Mouse (Mus musculus) retina, adult 2 months (tissue): ENCODE data around the gene Lrrc56.

Experiments
- DNase-seq: peaks from one replicate; pipeline ENCODE4 v3.0.0-alpha.2; 2012; ENCODE audit warnings: low read depth, low spot score

The Lrrc56 gene

DNA sequence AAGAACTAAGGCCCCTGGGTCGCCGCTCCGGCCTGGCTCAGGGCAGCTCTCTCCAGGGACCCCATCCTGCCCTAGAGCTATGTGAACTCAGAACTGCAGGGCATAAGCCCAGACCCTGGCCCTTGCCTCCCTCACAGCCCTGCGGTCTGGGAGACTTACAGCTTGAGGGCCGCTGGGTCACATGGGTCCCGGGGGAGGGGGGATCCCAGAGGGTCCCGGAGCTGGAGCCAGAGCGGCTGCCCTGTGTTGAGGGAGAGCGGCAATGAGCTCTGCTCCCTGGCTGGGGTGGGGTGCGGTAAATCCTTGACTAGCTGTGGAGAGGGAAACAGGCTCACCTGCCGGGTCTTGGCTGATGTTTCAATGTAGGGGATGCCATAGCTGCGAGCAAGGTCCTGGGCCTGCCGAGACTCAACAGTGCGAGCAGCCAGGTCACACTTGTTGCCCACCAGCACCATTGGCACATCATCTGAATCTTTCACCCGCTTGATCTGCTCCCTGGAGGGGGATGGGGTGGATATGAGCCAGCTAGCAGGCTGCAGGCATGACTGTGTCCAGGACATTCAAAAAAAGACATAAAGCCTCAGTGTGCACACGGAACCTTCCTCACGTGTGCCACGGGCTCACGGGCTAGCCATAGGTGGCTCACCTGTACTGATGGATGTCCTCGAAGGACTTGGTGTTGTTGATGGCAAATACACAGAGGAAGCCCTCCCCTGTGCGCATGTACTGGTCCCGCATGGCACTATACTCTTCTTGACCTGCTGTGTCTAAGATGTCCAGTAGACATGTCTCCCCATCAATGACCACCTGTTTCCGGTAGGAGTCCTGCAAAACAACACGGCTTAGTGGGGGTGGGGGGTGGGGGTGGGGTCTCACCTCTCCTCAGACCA is 1.9 kb upstream of the Lrrc56 start:
- no peak for DNase-seq

DNA sequence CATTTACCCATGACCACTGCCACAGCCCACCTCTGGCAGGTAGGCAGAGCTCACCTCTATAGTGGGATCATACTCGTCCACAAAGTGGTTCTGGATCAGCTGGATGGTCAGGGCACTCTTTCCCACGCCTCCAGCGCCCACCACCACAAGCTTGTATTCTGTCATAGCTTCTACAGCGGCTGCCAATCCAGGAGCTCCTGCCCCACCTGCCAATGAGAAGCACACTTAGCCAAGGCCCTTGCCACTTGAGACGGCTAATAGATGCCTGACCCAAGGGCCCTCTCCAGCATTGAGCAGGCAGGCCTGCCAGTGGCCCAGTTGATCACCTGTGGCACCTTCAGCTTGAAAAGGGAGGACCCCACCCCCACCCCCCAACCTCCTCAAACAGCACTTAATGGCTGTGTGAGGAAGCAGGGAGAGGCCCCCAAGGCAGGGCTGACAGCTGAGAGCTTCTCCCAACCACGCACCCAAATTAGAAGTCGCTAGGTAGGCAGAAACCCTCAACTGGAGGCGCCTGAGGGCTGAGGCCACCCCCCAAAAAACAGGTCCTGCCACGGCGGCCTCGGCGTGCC is 1.1 kb upstream of the Lrrc56 start:
- no peak for DNase-seq

DNA sequence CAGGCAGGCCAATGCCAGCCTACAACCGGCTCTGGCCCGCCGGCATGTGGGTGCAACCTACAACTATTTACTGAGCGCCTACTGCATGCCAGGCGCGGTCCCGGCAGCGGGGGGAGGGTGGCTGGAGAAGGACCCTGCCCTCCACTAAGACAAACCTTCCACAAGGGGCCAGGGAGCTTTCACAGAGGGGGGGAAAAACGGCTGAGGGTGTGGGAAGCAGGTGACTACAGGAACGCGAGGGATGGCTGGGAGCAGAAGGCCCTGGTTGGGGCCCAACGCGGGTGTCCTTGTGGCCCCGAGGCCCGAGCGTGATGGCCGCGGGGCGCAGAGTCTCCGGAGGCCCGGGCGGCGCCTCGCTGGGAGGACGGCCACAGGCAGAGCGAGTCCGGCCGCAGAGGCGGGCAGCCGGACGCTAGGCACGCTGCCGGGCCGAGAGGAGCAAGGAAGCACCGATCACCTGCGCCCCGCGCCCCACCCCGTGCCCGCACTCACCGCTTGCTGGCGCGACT is 555 bp upstream of the Lrrc56 start:
- no peak for DNase-seq

DNA sequence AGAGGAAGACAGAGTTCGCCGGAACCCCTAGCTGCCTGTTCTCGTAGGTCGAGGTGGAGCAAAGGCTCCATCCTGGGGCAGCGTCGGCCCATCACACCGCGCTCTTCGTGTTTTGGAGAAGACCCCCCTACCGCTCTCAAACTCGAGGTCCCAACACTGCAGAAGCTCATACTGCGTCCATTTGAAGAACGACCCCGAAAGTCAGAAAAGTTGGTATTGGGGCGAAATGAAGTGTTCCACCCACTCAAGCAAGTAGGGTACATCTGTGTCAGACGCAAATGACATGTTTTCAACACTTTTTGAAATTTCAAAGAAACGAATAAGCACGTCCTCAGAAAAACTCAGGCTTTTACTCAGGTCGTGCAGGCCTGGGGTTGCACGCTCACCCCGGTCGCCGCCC is 452 bp downstream of the Lrrc56 start:
- no peak for DNase-seq

DNA sequence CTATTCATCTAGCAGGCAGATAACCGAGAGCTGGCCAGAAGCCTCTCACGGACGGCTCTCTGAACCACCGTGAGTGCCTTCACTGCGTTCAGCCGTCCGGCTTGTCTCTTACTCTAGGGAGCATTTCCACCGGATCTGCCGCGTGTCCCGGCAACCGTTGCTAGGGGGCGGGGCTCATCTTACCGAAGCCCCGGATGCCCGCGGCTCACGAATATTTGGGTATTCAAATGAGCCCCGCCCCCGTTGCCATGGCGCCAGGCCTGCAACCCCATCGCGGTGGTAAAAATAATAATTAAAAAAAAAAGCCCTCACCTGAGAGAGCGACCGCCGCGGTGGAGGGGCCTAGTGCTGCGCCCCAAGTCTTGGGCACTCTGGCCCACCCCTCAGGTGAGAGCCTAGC is 873 bp downstream of the Lrrc56 start:
- DNase-seq, result peak; percentile 70

DNA sequence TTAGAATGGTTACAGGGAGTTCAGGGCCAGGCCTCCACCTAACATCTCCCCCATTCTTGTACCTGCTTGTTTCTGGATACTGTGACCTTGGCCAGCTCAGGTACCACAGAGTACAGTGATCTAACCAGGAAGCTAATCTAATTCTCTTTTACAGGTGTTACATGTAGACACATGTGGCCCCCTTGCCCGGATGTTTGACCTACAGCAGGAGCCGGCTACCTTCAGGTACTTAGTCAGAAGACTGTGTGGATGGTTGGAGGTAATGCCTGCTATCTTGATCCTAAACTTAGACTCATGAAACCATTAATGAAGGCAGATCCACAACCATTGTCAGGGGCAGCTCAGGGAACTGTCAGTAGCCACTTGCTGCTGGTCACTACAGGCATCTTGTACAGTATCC is 1.8 kb downstream of the Lrrc56 start:
- no peak for DNase-seq

DNA sequence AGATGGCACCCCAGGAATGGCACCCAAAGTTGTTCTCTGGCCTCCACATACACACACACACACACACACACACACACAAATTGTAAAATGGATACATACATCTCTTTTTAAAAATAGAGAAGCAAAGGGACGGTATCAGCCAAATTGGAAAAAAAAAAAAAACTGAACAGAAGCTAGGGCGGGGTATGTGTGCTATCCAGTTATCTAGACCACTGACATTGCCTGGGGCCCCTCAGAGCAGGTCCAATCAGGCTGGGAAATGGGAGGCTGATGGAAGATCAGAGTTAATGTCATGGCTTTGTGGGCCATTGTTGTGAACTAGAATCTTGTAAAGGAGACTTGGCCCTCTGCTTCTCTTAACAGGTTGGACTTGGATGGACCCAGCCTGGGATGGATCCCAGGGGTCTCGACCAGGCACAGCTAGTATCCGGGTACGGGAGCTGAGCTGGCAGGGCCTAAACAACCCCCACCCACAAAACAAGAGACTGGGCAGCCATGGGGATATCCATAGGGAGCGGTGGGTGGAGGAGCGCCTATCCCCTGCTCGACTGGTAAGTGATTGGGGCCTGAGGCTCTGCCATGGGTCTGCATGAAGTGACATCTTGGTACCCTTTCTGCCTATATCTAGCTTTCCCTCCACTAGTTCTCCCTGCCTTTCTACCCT is 2.8 kb downstream of the Lrrc56 start:
- no peak for DNase-seq

DNA sequence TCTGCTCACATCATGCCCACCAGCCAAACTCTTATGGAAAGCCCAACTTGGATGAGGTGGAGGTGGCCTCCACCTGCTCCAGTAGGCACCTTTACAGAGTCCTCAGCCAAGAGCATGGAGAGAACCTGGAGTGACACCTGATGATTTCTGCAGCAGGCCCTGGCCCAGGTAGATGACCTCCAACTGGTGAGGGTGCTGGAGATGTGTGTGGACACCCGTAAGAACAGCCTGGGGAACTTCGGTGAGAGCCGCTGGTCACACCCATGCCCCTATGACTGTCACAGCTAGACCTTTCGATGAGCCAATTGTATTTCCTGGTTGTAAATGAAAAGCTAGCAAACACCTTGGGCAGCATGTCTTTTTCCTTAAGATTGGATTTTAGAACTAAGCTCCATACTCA is 4.2 kb downstream of the Lrrc56 start:
- no peak for DNase-seq

DNA sequence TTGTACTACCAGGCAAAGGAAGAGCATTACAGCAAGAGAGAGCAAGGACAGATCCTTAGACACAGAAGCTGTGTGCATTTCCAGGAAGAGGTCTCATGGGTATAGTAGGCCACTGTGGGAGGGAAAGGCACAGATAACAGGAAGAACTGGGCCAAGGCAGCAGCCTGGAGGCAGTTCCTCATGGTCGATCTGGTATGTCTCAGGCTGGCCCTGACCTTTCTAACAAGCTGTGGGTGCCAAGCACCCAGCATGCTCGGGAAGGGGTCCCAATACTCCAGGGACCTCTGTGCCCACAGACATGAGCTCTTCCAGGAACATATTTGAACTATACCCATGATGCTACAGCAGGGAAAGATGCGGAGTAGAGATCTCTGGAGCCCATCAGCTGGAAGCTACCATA is 10.6 kb downstream of the Lrrc56 start:
- no peak for DNase-seq

DNA sequence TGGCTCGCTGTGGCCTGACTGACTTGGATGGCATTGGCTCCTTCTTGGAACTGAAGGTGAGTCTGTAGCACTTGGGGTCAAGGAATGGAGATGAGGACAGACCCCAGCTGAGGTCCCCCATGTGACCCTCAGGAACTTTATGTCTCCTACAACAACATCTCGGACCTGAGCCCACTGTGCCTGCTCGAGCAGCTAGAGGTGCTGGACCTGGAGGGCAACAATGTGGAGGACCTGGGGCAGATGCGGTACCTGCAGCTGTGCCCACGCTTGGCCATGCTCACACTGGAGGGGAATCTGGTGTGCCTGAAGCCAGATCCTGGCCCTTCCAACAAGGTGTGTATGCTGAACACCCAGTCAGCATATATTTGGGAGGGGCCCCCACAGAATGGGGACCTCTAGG is 11.5 kb downstream of the Lrrc56 start:
- no peak for DNase-seq

DNA sequence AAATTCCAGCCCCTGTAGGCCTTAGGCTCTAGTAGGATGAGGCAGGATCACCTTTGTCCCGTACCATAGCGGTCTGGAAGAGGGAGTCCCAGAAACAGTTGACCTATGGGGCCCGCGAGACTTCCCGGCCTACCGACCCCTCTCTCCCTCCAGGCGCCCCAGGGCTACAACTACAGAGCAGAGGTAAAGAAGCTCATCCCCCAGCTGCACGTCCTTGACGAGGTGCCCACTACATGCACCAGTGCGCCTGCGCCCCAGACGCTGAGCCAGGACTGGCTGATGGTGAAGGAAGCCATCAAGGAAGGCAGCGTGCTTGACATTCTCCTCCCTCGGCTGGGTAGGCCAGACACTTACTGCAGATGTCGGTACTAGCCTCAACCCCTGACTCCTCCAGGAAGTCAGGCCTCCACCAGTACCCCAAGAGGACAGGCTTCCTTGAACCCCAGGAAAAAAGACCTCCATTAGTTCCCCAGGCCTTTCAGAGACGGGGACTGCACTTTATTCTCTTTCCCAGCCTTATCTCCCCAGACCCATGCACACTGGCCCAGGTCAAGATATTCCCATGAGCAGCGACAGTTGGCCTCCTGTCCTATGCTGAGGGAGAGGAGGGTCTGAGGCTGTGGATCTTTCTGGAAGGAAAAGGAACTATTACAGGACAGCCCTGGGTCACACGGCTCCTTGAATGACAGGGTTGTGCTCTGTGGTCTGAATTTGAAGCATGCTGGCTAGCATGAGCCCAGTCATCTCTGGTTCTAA is 12.4 kb downstream of the Lrrc56 start:
- DNase-seq, result no peak

DNA sequence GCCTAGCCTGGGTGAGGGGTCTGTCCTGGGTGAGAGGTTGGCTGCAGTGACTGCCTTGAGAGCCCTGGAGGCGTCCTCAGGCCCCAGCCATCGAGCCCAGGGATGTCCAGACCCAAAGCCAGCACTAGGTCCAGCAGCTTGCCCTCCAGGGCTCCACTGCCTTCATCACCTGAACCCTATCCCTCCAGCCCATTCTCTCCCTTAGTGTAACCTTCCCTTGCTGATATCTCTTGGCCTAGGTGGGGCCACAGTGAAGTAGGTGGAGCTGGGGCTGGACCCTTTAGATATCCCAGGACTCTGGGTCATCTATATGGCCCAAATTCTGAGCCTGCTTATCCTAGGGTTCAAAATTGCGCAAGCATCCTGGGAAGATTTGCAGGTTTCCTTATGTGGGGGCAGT is 15.6 kb downstream of the Lrrc56 start:
- no peak for DNase-seq

DNA sequence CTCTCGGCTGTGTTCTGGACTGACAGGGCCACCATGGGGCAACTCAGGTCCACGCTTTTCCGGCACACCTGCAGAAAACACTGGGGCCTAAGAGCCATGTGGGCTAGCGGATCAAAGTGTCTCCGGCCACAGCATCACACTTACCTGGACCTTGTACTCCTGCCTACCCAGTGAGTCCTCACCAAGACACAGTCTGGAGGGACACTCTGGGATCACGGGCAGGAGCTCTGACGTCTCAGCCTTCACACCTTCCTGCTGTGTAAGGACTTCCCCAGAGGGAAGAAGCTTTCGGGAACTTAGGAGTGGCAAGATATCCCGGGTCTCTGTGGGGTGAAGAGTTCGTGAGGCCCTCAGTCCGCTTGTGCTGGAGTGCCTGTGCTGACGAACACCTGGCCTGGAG is 16.2 kb downstream of the Lrrc56 start:
- no peak for DNase-seq

DNA sequence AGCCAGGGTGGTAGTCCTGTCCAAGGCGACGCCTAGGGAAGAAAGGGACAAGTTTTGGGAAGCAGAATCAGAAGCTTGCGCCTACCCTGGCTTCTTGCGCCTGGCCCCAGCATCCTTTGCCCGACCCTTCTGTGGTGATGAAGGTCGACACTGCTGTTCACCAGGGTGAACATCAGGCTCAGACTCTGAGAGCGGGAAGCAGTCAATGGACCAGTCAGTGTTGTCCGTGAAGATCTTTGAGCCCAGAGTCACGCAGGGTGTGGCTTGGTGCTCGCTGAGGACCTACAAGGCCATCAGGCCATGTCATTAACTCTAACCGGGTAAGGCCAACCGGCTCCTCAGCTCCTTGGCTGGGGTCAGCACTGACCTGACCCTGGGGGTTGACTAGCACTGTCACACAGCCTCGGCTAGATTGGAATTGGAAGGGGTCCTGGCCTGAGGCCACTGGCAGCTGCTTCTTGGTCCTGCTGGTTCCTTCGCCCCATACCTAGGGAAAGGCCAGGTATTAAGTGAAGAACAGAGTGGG is 16.7 kb downstream of the Lrrc56 start:
- no peak for DNase-seq

DNA sequence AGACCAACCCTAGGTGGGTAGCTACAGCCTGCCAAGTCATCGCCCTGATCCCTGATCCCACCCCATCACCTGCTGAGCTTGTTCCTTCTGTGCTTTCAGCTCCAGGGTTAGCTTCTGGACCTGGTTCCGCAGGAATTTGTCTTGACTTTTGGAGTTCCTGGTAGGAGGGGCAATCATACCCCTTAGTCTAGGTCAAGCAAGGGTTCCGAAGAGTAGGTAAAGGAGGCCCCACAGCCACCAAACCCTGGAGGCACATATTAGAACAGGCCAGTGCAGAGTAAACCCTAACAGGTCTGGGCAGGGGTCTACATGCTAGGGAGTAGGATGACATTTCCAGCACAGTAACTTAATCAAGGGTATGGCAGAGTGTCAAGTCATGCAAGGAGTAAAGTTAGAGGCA is 19.2 kb downstream of the Lrrc56 start:
- DNase-seq, result no peak

DNA sequence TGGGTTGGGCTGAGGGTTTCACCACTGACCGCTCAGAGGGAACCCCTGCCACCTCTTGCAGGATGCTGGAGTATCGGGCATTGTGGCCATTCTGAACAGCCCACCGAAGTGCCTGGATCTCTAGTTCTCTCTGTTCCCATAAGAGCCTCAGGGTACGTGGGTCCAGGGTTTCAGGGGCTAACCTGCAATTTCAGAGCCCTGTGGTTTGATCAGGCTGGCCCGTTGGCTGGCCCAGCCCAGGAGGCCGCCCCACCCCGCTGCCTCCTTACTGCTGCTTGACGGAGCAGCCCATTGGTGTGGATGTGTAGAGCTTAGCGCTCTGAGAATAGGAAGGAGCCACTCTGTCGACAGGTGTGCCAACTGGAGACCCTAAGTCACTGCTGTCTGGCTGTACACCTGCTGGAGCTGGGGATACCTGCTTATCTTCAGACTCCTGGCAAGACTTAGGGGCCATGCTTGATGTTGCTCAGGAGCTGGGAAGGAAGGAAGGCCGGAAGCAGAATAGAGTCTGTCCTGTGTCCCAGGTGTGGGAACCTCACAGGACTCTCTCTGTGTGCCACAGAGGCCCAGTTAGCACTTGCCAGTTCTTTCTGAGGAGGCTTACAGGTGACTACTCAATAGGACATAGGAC is 19.8 kb downstream of the Lrrc56 start, which contains the start of gene Lmntd2:
TSS of gene Lmntd2 (minus strand) at position 476 of the 631 bp plus-strand sequence.
- no peak for DNase-seq

DNA sequence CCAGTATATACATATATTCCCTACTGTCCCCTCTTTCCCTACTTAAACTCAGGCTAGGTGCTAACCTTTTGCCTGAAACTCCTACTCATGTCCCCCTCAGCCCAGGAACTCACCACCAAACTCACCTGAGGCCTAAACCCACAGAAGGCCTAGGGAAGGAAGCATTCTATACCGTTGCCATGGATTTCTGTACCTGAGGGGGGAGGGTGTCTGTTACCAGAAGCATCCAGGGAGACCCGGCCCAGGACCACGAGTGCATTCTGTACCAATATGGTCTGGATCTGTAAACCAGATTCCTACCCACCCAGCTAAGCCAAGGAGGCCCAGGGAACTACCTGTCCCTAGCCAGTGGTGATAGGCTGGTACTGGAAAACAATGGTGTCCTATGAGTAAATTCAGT is 20.4 kb downstream of the Lrrc56 start:
- DNase-seq, result no peak

DNA sequence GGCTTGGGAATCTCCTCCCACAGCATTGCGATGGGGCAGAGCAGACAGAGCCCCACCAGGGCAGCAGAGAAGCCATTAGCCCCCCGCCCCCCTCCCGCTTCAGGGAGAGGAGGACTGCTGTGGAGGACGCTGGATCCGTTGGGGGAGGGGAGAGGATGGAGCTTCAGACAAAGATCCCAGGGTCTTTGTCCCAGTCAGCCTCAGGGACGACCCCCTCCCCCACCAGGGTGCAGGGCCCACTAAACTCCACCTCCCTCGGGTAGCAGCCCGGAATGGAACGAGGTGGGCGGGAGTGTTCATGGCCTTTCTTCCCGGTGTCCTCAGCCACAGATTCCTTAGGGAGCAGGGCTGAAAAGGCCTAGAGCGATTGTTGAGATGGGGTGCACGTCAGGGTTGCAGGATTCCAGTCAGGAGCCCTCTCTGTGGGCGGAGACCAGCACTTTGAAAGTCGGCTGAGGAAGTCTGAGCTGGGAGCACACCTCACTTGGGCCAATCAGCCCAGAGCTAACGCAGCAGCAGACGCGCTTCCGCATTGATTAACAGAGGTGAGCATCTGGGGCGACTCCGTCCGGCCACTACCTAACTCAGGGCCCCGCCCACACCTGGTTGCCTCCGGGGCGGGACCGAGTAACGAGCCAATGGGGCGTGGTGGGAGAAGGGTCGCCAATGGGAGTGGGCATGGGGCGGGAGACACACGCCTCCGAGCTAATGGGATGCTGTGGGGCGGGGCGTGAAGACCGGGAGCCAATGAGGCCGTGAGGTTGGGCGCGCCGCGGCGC is 21.3 kb downstream of the Lrrc56 start, which contains the start of gene Rassf7:
TSS of gene Rassf7 (plus strand) at position 760 of the 779 bp plus-strand sequence.
- peak; percentile 80 for DNase-seq

DNA sequence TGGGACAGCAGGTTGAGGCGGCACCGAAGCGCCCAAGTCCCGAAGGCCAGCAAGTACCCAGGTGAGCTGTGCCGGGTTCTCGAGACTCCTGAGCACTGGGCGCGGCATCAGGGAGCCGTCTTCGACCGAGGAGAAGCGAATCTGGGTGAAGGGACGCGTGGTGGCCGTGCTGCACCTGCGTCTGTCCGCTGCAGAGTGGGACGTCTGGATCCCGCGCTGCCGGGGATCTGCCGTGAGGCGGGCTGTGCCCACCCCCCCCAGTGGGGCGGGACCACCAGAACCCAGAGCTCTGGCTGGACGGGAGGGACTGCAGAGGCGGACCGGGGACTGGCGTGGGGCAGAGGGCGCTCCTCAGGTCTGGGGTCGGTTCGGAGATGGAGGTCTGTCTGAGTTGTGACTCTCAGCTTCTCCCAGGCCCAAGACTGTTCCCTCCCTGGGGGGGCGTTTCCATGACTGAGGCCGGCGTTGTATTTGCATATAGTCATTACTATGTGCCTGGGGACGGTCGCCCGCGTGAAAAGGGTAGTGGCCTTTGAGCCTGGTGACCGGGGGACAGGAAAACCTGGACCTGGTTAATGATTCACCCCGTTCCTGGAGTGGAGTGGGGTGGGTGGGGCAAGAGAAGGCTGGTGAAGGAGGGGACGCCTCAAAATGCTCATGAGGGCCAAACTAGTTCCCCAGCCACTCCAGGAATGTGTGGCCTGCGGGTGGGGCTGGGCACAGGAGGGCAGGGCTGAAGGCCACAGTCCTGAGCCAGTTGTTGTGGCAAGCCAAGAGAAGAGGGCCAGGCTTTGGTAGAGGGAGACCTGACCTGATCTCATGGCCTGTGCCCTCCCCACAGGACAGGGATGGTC is 22.1 kb downstream of the Lrrc56 start:
- DNase-seq, result no peak
